Mouse (Mus musculus) embryonic fibroblast, embryonic 13.5 days (primary cell): ENCODE data around the gene Hif3a. TPM values are rescaled to one million over a fixed set of nuclear protein-coding genes. Genes with fewer than 3 reads are reported as not detected.
"Not testable (repeated sequence)": the region's sequence is repeated elsewhere in the genome, so short reads cannot be mapped to it uniquely, and the experiment has no call there.

Experiments
- H3K27ac ChIP-seq: 2 replicates; pipeline ENCODE4 v1.5.1; 2012; ENCODE audit warnings: low read length, control low read depth, inconsistent platforms; ENCODE audit not compliant: insufficient read depth
- H3K4me1 ChIP-seq: 2 replicates; pipeline ENCODE4 v1.6.1; 2011; ENCODE audit warnings: low read length; ENCODE audit not compliant: control insufficient read depth, insufficient read depth
- H3K4me3 ChIP-seq: 2 replicates; pipeline ENCODE4 v1.5.1; 2011; ENCODE audit warnings: mild to moderate bottlenecking, control low read depth, low read length; ENCODE audit not compliant: insufficient read depth
- CTCF ChIP-seq: IDR thresholded peaks from 2 replicates; pipeline ENCODE4 v1.5.1; 2011; ENCODE audit warnings: mild to moderate bottlenecking, control low read depth, low read length, moderate library complexity, borderline replicate concordance; ENCODE audit not compliant: insufficient read depth
- POLR2A ChIP-seq: IDR thresholded peaks from 2 replicates; pipeline ENCODE4 v1.6.1; 2011; ENCODE audit warnings: low read depth, mild to moderate bottlenecking, control low read depth, low read length, moderate library complexity
- polyA plus RNA-seq: library from polyadenylated mRNA; stranded (reverse); fragments of >200 nt; gene quantifications from 2 replicates; pipeline ENCODE4 v1.2.4, GENCODE M21; 2011; ENCODE audit warnings: low read depth; ENCODE audit not compliant: missing spikeins, insufficient read length

Gene Hif3a
- polyA plus RNA-seq = 0.16 TPM in 1 of 2 replicates, not detected in the other

DNA sequence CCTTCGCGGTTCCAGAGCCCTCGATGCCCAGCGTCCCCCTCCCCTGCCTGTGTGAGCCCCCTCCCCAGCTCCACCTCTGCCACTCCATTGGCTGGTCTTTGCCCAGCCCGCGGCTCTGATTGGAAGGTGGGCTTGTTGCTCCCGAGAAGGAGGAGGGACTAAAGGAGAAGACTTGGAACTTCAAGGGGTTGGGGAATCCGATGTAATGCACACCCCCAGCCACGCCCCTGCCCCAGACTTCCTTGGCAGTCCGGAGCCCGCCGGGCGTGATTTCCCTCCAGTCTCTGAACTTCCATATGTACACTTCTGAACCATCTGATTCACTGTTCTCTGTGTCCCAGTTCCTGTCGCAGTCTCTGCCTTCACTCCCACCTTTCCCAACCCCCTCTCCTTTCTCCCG, at the start of gene Hif3a:
Gene Hif3a, minus strand, starts transcription at position 39 of the 400 bp plus-strand sequence.
- Histone ChIP-seq H3K4me1 (0 out of 2 replicates have a peak, but pooled peaks cover 3% of the 10 kb centered on the region), H3K27ac (no peak within 1 kb of the TSS), H3K4me3 (no peak within 1 kb of the TSS)
- TF ChIP-seq CTCF = no peak
- no peak for TF ChIP-seq POLR2A

GRCm38 (mm10) chr7:17101631-17102030, 39.4 kb upstream of the Hif3a start:
- not testable (repeated sequence) for H3K4me1 ChIP-seq, H3K27ac ChIP-seq, H3K4me3 ChIP-seq

GRCm38 (mm10) chr7:17091280-17091679, 29.1 kb upstream of the Hif3a start:
- TF ChIP-seq POLR2A = no peak
- TF ChIP-seq CTCF = no peak

DNA sequence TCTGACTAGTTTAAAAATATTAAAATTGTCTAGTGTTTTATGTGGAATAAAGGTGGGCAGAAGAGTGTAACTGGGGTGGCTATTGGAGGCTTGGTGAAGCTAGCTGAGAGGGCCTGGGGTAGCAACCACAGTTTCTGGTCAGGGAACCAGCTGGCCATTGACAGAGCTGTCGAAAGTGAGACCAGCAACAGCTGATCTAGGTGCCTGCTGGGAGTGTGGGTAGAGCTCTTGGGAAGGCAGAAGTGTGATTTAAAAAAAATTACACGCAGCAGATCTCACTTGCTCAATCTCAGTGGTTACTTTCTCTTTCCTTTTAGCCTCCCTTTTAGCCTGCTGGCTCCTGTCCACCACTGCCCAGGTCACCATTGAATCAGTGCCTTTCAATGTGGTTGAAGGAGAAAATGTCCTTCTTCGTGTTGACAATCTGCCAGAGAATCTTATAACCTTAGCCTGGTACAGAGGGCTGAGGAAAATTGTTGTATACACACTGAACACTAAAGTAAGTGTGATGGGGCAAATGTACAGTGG, 27.9 kb upstream of the Hif3a start:
- no peak overlapping the region for H3K27ac ChIP-seq
- no peaks in the 10 kb centered on the region for H3K4me1 ChIP-seq
- H3K4me3 ChIP-seq = no peak overlapping the region
- TF ChIP-seq POLR2A (no peak), CTCF (no peak)

More at GRCm38 (mm10) chr7:17091280-17091679, 29.1 kb upstream of the Hif3a start:
- Histone ChIP-seq H3K4me1 (no peaks in the 10 kb centered on the region), H3K27ac (no peak overlapping the region), H3K4me3 (no peak overlapping the region)

DNA sequence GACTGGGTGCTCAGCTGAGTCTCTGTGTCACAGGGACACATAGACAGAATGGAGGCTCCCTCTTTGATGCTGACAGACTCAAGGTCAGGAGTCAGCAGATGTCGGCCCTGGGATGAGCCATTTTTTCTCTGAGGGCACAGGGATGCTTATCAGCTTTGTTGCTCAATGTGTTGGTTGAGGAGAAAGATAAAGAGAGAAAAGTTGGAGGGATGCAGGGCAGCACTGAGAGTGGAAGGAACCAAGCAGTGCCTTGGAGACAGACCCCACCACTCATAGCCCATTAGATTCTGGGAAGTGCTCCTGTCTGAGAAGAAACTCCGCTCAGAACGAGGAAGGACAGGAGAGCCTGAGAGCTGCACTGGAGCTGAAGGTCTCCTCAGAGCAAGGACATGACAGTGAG, 25.5 kb upstream of the Hif3a start:
- Histone ChIP-seq H3K4me3 (no peak overlapping the region), H3K4me1 (no peaks in the 10 kb centered on the region)
- no peak for TF ChIP-seq CTCF
- no peak for TF ChIP-seq POLR2A

GRCm38 (mm10) chr7:17082766-17083165, 20.5 kb upstream of the Hif3a start:
- Histone ChIP-seq H3K4me3 (no peak overlapping the region), H3K27ac (no peak overlapping the region), H3K4me1 (no peaks in the 10 kb centered on the region)
- TF ChIP-seq POLR2A (no peak), CTCF (no peak)

More for the DNA sequence above, 25.5 kb upstream of the Hif3a start:
- H3K27ac ChIP-seq = no peak overlapping the region

GRCm38 (mm10) chr7:17078076-17078654, 15.9 kb upstream of the Hif3a start:
- no peaks in the 10 kb centered on the region for H3K4me1 ChIP-seq
- TF ChIP-seq CTCF (no peak), POLR2A (no peak)
- H3K4me3 ChIP-seq = no peak overlapping the region
- H3K27ac ChIP-seq = no peak overlapping the region

GRCm38 (mm10) chr7:17076542-17076941, 14.3 kb upstream of the Hif3a start:
- H3K4me3 ChIP-seq = no peak overlapping the region
- H3K27ac ChIP-seq = no peak overlapping the region
- TF ChIP-seq CTCF (no peak), POLR2A (no peak)

GRCm38 (mm10) chr7:17073904-17074615, 11.8 kb upstream of the Hif3a start, which contains the start of gene Psg16:
Psg16 (plus strand) TSS chr7:17074040.
- Histone ChIP-seq H3K27ac (no peak within 1 kb of the TSS), H3K4me3 (no peak within 1 kb of the TSS), H3K4me1 (no peaks in the 10 kb centered on the region)
- TF ChIP-seq CTCF (peak; percentile 74; the same call in 1 of the 2 replicates), POLR2A (no peak)

More at GRCm38 (mm10) chr7:17076542-17076941, 14.3 kb upstream of the Hif3a start:
- H3K4me1 ChIP-seq = no peaks in the 10 kb centered on the region

GRCm38 (mm10) chr7:17073513-17073903, 11.3 kb upstream of the Hif3a start:
- TF ChIP-seq CTCF (no peak), POLR2A (no peak)
- Histone ChIP-seq H3K27ac (no peak overlapping the region), H3K4me3 (no peak overlapping the region), H3K4me1 (no peaks in the 10 kb centered on the region)

GRCm38 (mm10) chr7:17067651-17068050, 5.4 kb upstream of the Hif3a start:
- H3K4me1 ChIP-seq, H3K4me3 ChIP-seq, H3K27ac ChIP-seq: not testable (repeated sequence)
